Mouse (Mus musculus) bone marrow, adult 2 months (tissue): Measurements from ENCODE around the gene Arfip1. TPM values are rescaled to one million over a fixed set of nuclear protein-coding genes. Genes with fewer than 3 reads are reported as not detected.
A peak's percentile ranks its signal among the peaks of the same experiment; 100 is the strongest.

ENCODE experiments used
- H3K27ac ChIP-seq: fragments of 200-500 bp; 2 replicates; pipeline ENCODE4 v1.5.1; 2012; ENCODE audit warnings: low read depth, mild to moderate bottlenecking, control low read depth, inconsistent platforms, low read length; ENCODE audit not compliant: control insufficient read depth, poor library complexity, insufficient read depth
- H3K4me1 ChIP-seq: fragments of 200-500 bp; 2 replicates; pipeline ENCODE4 v1.6.1; 2011; ENCODE audit warnings: low read length; ENCODE audit not compliant: control insufficient read depth, insufficient read depth
- H3K4me3 ChIP-seq: fragments of 200-500 bp; replicated peaks from 2 replicates; pipeline ENCODE3; 2011; ENCODE audit warnings: mild to moderate bottlenecking, low read depth, low read length, control low read depth; ENCODE audit not compliant: control insufficient read depth
- CTCF ChIP-seq: fragments of 200-500 bp; IDR thresholded peaks from 2 replicates; pipeline ENCODE4 v1.5.1; 2011; ENCODE audit warnings: low read length, control low read depth; ENCODE audit not compliant: control insufficient read depth, insufficient read depth
- POLR2A ChIP-seq: fragments of 200-500 bp; IDR thresholded peaks from 2 replicates; pipeline ENCODE4 v1.6.1; 2011; ENCODE audit warnings: low read depth, mild to moderate bottlenecking, control low read depth, low read length, borderline replicate concordance; ENCODE audit not compliant: control insufficient read depth
- WGBS: fragments of 180-500 bp; shearing (Covaris S2); methylation state at CpG from one replicate; pipeline ENCODE4 v1.1.7; 2018; 5-methylcytosine and 5-hydroxymethylcytosine counted together
- polyA plus RNA-seq: library from polyadenylated mRNA; stranded (reverse); fragments of >200 nt; gene quantifications from 2 replicates; pipeline ENCODE4 v1.2.4, GENCODE M21; 2011; ENCODE audit warnings: low replicate concordance; ENCODE audit not compliant: missing spikeins, insufficient read depth, insufficient read length

Arfip1 gene
- polyA plus RNA-seq, 1 experiment, result 9.6 TPM

- peaks cover 2% of the 10 kb centered on the region for H3K4me1 ChIP-seq
- no peak for TF ChIP-seq CTCF
- no peak for TF ChIP-seq POLR2A
- H3K27ac ChIP-seq, result no peak overlapping the region
- 7% methylated on average over 4 of the region's 4 CpGs for WGBS
- no peak overlapping the region for H3K4me3 ChIP-seq
Observed at GRCm38 (mm10) chr3:84492148-84492547, 90.3 kb downstream of the Arfip1 start.

- H3K27ac ChIP-seq, result no peak overlapping the region
- H3K4me1 ChIP-seq, result peaks cover 2% of the 10 kb centered on the region
- TF ChIP-seq CTCF (no peak), POLR2A (no peak)
- no peak overlapping the region for H3K4me3 ChIP-seq
- WGBS, result 72% methylated on average over 6 of the region's 6 CpGs
Observed at GRCm38 (mm10) chr3:84488716-84489115, 93.7 kb downstream of the Arfip1 start.

- TF ChIP-seq POLR2A (no peak), CTCF (no peak)
- no peak overlapping the region for H3K4me3 ChIP-seq
- WGBS, result 85% methylated on average over 3 of the region's 3 CpGs
- no peaks in the 10 kb centered on the region for H3K4me1 ChIP-seq
- no peak overlapping the region for H3K27ac ChIP-seq
Observed at GRCm38 (mm10) chr3:84484891-84485290, 97.5 kb downstream of the Arfip1 start.

GRCm38 (mm10) chr3:84484333-84484732 is 98.1 kb downstream of the Arfip1 start:
- 57% methylated on average over 4 of the region's 4 CpGs for WGBS
- Histone ChIP-seq H3K4me3 (no peak overlapping the region), H3K27ac (no peak overlapping the region), H3K4me1 (no peaks in the 10 kb centered on the region)
- TF ChIP-seq POLR2A, result no peak
- no peak for TF ChIP-seq CTCF

DNA sequence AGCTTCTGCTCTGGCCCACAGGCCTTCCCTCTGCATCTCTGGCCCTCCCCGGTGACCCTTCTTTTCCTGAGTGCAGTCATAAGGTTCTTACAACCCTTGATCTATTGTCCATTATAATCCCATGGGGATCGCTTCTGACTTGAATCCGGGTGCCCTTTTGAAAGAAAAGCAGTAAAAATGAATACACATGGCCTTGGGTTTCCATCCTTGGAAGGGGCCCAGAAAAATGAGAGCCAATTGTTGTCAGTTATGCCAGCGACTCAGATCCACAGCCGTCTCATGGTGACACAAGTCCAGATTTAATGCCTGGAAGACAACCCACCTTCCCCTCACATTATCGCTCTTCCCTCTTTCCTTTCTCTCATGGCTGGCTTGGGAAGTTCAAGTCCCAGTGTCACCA is 100.3 kb downstream of the Arfip1 start:
- TF ChIP-seq CTCF, result no peak
- 90% methylated on average over 6 of the region's 6 CpGs for WGBS
- H3K4me1 ChIP-seq, result no peaks in the 10 kb centered on the region
- H3K27ac ChIP-seq, result no peak overlapping the region
- no peak overlapping the region for H3K4me3 ChIP-seq

DNA sequence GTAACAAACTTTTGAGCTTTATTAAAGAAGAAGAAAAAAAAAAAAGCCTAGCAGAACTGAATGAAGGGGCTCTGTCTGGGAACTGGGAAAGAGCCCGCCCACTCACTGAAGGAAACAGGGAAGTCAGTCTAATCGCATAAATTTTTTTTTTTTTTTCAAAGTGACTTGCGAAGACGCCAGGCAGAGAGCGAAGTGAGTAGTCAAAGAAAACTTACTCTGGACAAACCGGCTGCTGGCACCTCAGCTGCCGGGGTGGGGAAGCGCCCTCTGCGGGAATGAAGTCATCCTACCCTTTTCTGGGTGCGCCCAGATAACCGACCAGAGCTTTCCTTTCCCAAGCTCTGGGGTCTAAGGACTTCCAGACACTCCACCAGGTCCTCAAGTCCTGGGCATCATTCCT is 101.3 kb downstream of the Arfip1 start:
- Histone ChIP-seq H3K27ac (no peak overlapping the region), H3K4me1 (no peaks in the 10 kb centered on the region), H3K4me3 (no peak overlapping the region)
- TF ChIP-seq CTCF, result peak; percentile 30; the same call in 1 of the 2 replicates
- TF ChIP-seq POLR2A, result no peak
- 4% methylated on average over 11 of the region's 11 CpGs for WGBS

DNA sequence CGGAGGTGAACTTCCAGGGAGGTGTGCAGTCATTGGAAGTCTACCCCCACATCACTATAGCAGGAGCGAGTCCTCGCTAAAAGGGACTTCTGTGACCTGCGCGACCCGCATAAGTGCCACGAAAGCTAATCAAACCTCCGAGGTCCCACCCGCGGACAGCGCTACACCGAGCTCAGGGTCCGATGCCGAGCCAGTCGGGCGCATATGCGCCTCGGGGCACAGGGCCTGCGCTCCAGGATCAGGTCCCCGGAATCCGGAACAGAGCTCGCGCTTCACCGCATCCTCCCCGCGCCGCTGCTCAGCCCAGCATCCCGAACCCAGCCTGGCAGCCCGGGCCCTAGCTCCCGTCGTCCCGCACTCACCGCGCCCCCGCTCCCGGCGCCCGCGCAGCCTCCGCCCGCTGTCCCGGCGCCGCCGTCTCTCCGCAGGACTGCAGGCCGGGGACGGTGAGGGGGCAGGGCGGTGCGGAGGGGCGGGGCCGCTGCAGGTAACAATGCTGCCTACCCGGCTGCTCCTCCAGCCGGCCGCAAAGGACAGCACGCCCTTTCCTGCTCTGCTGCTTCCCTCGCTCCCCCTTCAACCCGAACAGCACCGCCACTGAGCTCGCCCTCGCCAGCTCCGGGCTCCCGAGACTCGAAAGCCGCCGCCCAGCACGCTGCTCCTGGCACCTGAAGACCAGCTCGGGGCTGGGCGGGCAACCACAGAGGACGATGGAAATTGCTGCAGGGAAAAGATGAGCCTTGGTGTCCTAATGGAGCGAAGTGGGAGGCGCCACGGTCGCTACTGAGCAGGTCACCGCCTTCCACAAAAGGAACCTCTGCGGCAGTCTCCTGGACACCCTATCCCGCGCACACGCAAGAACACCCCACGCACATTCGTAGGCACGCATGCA is 102.2 kb downstream of the Arfip1 start, which contains the start of gene Fhdc1:
Gene Fhdc1, minus strand, starts transcription at position 424 of the 892 bp plus-strand sequence.
- TF ChIP-seq POLR2A (peak; percentile 42; the same call in 1 of the 2 replicates), CTCF (no peak)
- peak within 1 kb of the TSS; percentile 82 for H3K4me3 ChIP-seq
- peak within 1 kb of the TSS; percentile 82 for H3K27ac ChIP-seq
- under 1% methylated on average over 81 of the region's 82 CpGs for WGBS
- H3K4me1 ChIP-seq, result no peaks in the 10 kb centered on the region

- Histone ChIP-seq H3K27ac (peak overlapping the region; percentile 82), H3K4me1 (no peaks in the 10 kb centered on the region; the same call in 1 of the 2 replicates), H3K4me3 (peak overlapping the region; percentile 82)
- 1% methylated on average over 61 of the region's 61 CpGs for WGBS
- TF ChIP-seq POLR2A, result peak; percentile 82
- no peak for TF ChIP-seq CTCF
Observed at GRCm38 (mm10) chr3:84479293-84480005, 103.0 kb downstream of the Arfip1 start.
